Mouse (Mus musculus): ENCODE measurements around the gene R3hdm4. TPM values are rescaled to one million over a fixed set of nuclear protein-coding genes. Genes with fewer than 3 reads are reported as not detected.
A peak's percentile ranks its signal among the peaks of the same experiment; 100 is the strongest.
"Not testable (repeated sequence)": the region's sequence is repeated elsewhere in the genome, so short reads cannot be mapped to it uniquely, and the experiment has no call there.

The R3hdm4 gene
- polyA plus RNA-seq (2012; rRNA removed) = 195 and 197 TPM in 2 replicates

DNA sequence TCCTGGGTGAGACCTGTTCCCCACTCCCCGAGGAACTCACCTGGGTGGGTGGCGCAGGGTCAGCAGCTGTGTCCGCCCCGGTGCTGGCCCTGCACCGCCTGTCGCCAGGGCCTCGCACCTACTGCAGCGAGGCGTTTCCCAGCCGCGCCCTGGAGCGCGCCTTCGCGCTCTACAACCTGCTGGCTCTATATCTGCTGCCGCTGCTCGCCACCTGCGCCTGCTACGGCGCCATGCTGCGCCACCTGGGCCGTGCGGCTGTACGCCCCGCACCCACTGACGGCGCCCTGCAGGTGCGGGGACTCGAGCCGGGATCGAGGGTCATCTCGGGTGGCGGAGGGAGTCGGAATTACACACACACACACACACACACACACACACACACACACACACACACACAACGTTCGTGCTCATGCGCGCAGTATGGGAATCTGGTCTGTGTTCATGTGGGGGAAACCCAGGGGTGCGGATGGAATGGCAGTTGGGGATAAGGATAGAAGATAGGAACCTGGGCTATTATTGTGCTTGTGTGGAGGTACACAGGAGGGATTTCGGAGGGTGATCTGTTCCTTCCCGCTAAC, at the start of gene R3hdm4:
R3hdm4 (minus strand) TSS at position 251 of the 578 bp plus-strand sequence.
- no peak for DNase-seq (ENCODE audit: low read depth)
- TF ChIP-seq CTCF (IDR thresholded peaks at IDR 0.05; ENCODE audit: borderline replicate concordance, extremely low read depth, insufficient read depth, insufficient read length) = no peak

DNA sequence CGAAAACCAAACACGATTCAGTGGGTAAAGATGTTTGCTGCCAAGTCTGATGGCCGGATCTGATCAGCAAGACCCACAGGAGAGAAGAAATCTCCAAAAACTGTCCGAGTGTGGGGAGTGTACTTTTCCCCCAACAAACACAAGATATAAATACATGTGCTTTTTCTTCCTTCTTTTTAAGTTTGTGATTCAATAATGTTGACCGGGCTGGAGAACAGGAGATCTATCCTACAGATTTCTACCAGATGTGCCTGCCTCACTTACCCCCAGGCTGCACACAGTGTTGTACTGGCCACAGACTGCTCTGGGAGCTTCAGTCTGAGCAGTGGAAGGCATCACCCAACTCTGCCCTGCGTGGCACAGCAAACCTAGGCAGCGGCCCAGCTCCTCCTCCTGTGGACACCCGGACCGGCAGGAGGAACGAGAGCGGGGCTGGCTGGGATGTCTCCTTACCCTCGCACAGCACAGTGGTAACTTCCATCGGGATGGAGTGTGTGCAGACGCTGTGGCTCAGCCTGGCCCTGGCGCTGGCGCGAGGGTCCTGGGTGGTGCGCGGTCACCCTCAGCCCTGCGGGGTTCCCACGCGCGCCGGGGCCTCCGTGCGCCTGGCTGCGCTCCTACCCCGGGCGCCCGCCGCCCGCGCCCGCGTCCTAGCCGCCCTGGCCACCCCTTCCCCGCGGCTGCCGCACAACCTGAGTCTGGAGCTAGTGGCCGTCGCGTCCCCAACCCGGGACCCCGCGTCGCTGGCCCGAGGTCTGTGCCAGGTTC, 49.6 kb upstream of the R3hdm4 start, which contains the start of gene Grin3b:
Grin3b (plus strand) TSS at position 301 of the 768 bp plus-strand sequence.
- TF ChIP-seq POLR2A (IDR thresholded peaks at IDR 0.05; ENCODE audit: borderline replicate concordance, extremely low read depth, insufficient read depth, insufficient read length, poor library complexity, severe bottlenecking) (no peak), CTCF (IDR thresholded peaks at IDR 0.05; ENCODE audit: borderline replicate concordance, extremely low read depth, insufficient read depth, insufficient read length) (no peak)

DNA sequence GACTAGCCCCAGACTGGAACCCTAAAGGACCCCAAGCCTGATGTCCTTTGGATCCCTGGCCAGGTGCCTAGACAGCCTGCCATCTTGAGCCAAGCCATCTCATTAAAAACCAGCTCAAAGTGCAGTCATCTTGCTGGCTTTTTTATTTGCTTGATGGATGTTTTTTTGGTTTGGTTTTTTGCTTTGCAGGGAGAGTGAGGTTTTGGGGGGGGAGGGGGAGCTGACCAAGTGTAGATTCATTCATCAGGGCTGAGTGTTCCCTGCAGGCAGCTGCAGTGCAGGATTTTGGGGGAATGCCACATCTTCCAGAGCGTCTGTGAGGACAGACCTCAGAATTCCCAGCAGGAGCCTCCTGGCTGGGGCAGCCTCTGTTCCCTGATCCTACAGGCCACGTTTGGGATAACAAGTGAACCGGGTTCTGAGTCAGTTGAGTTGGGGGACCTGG, 48.1 kb upstream of the R3hdm4 start:
- no peak for DNase-seq (ENCODE audit: low read depth)

More for the DNA sequence above, 49.6 kb upstream of the R3hdm4 start, which contains the start of gene Grin3b:
- DNase-seq (ENCODE audit: low read depth) = no peak

DNA sequence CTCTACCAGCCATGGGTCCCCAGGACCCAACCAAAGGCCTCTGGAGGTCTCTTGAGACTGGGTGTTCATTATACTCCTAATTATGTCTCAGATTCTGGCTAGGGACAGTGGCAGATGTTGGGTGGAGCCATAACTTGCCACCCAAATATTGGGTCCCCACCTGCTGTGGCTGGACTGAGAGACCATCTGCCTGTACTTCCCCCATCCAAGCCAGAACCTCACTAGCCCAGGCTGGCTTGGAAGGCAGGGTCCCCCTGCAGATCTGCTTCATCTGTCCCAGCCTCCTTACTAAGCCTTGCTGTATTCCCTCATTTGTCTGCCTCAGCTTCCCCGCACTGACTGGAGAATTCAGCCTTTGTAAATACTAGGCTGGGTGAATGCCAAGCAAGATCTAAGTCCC, 47.2 kb upstream of the R3hdm4 start:
- TF ChIP-seq CTCF (IDR thresholded peaks at IDR 0.05; ENCODE audit: borderline replicate concordance, extremely low read depth, insufficient read depth, insufficient read length) (no peak), POLR2A (IDR thresholded peaks at IDR 0.05; ENCODE audit: borderline replicate concordance, extremely low read depth, insufficient read depth, insufficient read length, poor library complexity, severe bottlenecking) (no peak)

More for the DNA sequence above, 48.1 kb upstream of the R3hdm4 start:
- TF ChIP-seq POLR2A (IDR thresholded peaks at IDR 0.05; ENCODE audit: borderline replicate concordance, extremely low read depth, insufficient read depth, insufficient read length, poor library complexity, severe bottlenecking) (no peak), CTCF (IDR thresholded peaks at IDR 0.05; ENCODE audit: borderline replicate concordance, extremely low read depth, insufficient read depth, insufficient read length) (no peak)

DNA sequence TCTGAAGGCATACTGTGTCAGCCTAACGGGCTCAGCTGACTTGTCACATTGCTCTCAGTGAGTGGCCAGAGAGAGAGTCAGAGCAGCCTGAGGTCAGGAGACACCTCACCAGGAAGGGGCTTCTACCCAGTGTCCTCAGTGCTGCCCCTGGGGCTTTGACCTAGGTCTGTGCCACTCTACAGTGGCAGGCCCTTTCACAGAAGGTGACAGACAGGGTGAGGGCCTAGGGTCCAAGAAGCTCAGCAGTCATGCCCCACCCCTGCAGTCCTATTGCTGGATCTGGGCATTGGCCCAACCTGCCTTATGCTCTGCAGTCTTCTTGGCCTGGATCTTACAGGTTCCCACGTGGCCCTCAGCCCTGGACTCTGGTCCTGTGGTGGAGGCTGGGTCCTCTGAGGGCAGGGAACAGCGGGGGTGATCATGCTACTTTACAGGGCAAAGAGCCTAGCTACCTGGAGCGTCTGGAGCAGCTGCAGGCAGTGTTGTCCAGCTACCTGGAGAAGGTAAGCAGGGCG, 45.9 kb upstream of the R3hdm4 start:
- DNase-seq (ENCODE audit: low read depth) = no peak
- TF ChIP-seq CTCF (IDR thresholded peaks at IDR 0.05; ENCODE audit: borderline replicate concordance, extremely low read depth, insufficient read depth, insufficient read length) = no peak
- no peak for TF ChIP-seq POLR2A (IDR thresholded peaks at IDR 0.05; ENCODE audit: borderline replicate concordance, extremely low read depth, insufficient read depth, insufficient read length, poor library complexity, severe bottlenecking)

More for the DNA sequence above, 47.2 kb upstream of the R3hdm4 start:
- no peak for DNase-seq (ENCODE audit: low read depth)

DNA sequence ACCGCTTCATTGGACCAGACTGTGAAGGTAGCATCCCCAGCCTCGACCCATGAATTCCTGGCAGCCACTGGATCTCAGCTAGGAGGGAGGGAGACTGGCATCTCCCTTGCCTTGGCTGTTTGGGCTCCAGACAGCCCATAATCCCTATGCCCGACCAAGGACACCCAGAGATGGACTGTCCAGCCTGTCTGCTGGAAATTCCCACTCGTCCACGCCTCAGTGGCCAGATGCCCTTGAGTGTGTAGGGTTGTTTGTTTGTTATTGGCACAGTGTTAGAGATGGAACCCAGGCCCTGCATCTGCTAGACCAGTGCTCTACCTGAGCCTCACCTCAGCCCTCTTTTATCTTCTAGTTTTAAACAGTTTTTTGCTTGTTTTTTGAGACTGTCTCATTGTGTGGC, 44.3 kb upstream of the R3hdm4 start:
- TF ChIP-seq CTCF (IDR thresholded peaks at IDR 0.05; ENCODE audit: borderline replicate concordance, extremely low read depth, insufficient read depth, insufficient read length) (no peak), POLR2A (IDR thresholded peaks at IDR 0.05; ENCODE audit: borderline replicate concordance, extremely low read depth, insufficient read depth, insufficient read length, poor library complexity, severe bottlenecking) (no peak)

DNA sequence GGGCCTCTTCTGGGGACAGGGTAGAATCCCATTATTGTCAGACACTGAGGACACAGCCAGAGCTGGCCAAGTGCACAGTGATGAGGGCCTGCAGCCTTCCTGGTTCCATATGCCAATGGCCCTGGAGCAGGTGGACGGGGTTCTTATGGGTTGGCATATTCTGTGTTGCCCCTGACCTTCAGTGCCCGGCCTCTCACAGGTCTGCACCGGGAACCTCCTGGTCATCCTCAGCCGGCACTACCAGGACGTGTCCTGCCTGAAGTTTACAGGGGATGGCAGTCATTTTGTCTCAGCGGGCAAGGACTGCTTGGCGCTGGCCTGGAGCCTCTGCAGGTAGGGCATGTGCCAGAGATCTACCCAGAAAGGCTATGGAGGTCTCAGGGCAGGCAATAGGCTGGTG, 43.7 kb upstream of the R3hdm4 start:
- TF ChIP-seq CTCF (IDR thresholded peaks at IDR 0.05; ENCODE audit: borderline replicate concordance, extremely low read depth, insufficient read depth, insufficient read length) = no peak
- TF ChIP-seq POLR2A (IDR thresholded peaks at IDR 0.05; ENCODE audit: borderline replicate concordance, extremely low read depth, insufficient read depth, insufficient read length, poor library complexity, severe bottlenecking) = no peak
- DNase-seq (ENCODE audit: low read depth) = no peak

More for the DNA sequence above, 44.3 kb upstream of the R3hdm4 start:
- DNase-seq (ENCODE audit: low read depth) = no peak

DNA sequence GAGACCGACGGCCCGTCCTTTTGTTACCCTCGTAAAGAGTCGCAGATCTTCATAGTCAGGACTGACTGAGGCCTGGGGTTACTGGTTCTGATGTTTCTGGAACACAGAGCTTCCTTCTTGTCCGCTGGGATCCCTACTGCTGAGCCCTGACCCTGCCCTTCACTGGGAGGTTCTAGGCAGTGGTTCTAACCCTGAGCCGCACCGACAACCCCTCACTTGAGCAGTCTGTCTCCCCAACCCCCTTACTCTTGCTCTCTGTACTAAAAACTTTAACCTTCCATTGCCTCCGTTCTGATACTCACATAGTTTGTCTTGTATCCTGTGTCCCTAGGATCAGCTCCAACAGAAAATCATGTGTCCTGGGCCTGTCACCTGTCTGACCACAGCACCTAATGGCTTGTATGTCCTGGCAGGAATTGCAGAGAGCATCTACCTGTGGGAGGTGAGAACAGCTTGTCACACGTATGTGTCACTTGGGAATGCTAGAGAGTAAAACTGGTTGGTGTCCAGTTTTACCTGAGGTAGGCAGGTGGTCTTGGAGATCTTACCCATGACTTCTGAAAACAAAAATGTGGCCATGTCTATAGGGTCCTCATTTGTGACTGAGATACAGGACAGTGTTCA, 39.8 kb upstream of the R3hdm4 start:
- TF ChIP-seq CTCF (IDR thresholded peaks at IDR 0.05; ENCODE audit: borderline replicate concordance, extremely low read depth, insufficient read depth, insufficient read length) (no peak), POLR2A (IDR thresholded peaks at IDR 0.05; ENCODE audit: borderline replicate concordance, extremely low read depth, insufficient read depth, insufficient read length, poor library complexity, severe bottlenecking) (no peak)
- no peak for DNase-seq (ENCODE audit: low read depth)

DNA sequence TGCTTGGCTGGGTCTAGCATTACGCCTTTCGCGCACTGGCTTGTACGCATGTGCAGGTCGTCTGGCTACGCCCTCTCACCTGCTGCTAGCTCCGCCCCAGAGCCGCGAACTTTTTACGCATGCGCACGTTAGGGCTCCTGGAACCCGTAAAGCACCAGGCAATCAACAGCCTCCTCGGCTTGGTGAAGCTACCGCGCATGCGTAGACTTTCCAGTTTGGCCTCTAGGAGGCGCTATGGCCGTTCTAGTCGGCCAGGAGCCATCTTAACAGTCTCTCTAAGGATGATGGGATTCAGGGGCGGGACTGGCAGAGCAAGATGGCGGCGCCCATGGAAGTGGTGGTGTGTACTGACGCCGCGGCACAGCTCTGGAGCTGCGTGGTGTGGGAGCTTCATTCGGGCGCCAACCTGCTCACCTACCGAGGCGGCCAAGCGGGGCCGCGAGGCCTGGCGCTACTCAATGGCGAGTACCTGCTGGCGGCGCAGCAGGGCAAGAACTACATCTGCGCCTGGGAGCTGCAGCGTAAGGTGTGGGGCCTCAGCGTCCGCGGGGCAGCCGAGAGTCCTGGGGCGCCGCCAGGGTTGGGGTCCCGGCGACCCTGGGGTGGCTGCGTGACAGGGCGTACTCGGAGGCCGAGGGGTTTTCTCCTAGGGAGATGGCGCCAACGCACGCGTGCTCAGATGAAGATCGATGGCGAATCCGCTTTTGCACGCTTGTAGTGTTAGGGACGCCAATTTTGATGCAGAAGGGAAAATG, 39.0 kb upstream of the R3hdm4 start, which contains the start of gene Wdr18:
Wdr18 (plus strand) TSS at position 306 of the 755 bp plus-strand sequence.
- TF ChIP-seq CTCF (IDR thresholded peaks at IDR 0.05; ENCODE audit: borderline replicate concordance, extremely low read depth, insufficient read depth, insufficient read length) (peak; percentile 98), POLR2A (IDR thresholded peaks at IDR 0.05; ENCODE audit: borderline replicate concordance, extremely low read depth, insufficient read depth, insufficient read length, poor library complexity, severe bottlenecking) (peak; percentile 35; the same call in 1 of the 2 replicates)
- DNase-seq (ENCODE audit: low read depth) = peak; percentile 100

DNA sequence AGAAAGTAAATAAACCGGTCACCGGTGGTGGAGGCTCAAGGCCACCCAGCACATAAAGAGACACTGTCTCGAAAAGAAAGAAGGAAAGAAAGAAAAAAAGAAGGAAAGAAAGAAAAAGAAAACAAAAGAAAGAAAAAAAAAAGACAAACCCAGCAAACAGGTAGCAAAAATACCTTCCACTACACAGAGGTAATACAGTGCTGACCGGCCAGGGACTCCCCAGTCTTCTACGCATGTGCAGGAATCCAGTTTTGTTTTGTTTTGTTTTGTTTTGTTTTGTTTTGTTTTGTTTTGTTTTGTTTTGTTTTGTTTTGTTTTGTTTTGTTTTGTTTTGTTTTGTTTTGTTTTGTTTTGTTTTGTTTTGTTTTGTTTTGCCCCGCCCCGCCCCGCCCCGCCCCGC, 38.4 kb upstream of the R3hdm4 start:
- not testable (repeated sequence) for DNase-seq (ENCODE audit: low read depth)
